In the genomic region with DNA sequence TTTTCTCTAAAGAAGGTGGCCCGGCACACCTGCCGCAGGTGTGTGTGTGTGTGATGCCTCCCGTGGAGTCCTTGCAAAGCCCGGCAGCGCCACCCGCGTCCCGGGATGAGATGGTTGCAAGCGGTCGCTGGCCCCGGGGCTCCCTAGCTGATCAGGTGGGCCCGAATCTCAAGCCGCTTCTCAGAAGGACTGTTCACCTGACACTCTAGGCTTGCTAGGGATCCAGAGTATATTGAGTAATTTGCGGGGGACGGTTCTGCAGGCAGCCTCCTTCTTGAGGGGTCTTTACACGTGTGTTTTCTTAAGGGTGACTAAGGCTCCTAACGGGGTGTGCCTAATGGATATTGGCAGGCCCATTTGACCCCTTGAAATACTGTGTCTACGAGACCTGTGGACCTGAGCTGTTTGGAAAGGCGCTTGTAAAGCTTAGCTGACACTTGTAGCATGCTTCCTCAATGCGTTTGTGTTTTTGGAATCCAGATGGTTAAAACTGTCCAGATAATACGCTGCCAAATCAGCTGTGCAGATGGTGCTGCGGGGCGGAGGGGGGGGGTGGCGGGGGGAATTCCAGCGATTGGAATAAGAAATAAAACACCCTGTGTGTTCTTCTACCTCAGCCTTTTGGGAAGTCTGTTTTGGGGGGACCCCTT, we compare ENCODE assay signal across 8 mouse cellular contexts. TPM values are rescaled to one million over a fixed set of nuclear protein-coding genes. Genes with fewer than 3 reads are reported as not detected.
A peak's percentile ranks its signal among the peaks of the same experiment; 100 is the strongest.
DNase-seq lines count a peak whose midpoint lies in the region; ATAC-seq and TF ChIP-seq lines count a peak whose summit lies in the region.

No protein-coding gene starts in this region.

- H3K4me1 ChIP-seq in intestine, embryonic 14.5 days (replicated peaks; ENCODE audit: control insufficient read depth, insufficient read depth, low read length): peaks cover 40% of the 10 kb centered on the region
- H3K4me1 ChIP-seq in liver, embryonic 14.5 days (replicated peaks; ENCODE audit: control insufficient read depth in 2 of 2, insufficient read depth in 2 of 2, low read length in 1 of 2): peaks cover 19 to 39% of the 10 kb centered on the region in 2 experiments
- H3K4me1 ChIP-seq in neural tube, embryonic 11.5 days (ENCODE audit: control insufficient read depth, insufficient read depth, low read length): peaks cover 7% of the 10 kb centered on the region

- TF ChIP-seq CTCF in liver, embryonic 14.5 days (IDR thresholded peaks at IDR 0.05; ENCODE audit: low read depth): peak; percentile 48

- no peaks in the 10 kb centered on the region for H3K9me3 ChIP-seq in intestine, embryonic 14.5 days (ENCODE audit: control insufficient read depth, low read length)
- no peaks in the 10 kb centered on the region for H3K9me3 ChIP-seq in liver, embryonic 14.5 days (ENCODE audit: control insufficient read depth, low read length)
- H3K9me3 ChIP-seq in neural tube, embryonic 11.5 days (ENCODE audit: control insufficient read depth, low read length): no peaks in the 10 kb centered on the region

- ATAC-seq in intestine, embryonic 14.5 days (replicated peaks; ENCODE audit: low FRiP score, low TSS enrichment, low read depth): no peak
- ATAC-seq in liver, embryonic 14.5 days (ENCODE audit: insufficient read depth): peak; percentile 1; the same call in 1 of the 2 replicates
- no peak for ATAC-seq in neural tube, embryonic 11.5 days (ENCODE audit: insufficient read depth, low FRiP score, low TSS enrichment)

- WGBS in intestine, embryonic 14.5 days: 1% methylated on average over 25 of the region's 25 CpGs
- WGBS in liver, embryonic 14.5 days (ENCODE audit: insufficient replicate concordance): 1% methylated on average over 25 of the region's 25 CpGs
- WGBS in neural tube, embryonic 11.5 days: 5% methylated on average over 25 of the region's 25 CpGs

- H3K9ac ChIP-seq in intestine, embryonic 14.5 days (ENCODE audit: low read length): peak overlapping the region; percentile 70
- H3K9ac ChIP-seq in liver, embryonic 14.5 days (replicated peaks): peak overlapping the region; percentile 89
- peak overlapping the region; percentile 79 for H3K9ac ChIP-seq in neural tube, embryonic 11.5 days (ENCODE audit: low read length)

- no peaks in the 10 kb centered on the region for H3K27me3 ChIP-seq in intestine, embryonic 14.5 days (replicated peaks; ENCODE audit: control insufficient read depth, insufficient read depth, low read length)
- no peaks in the 10 kb centered on the region; the same call in 1 of the 2 replicates for H3K27me3 ChIP-seq in liver, embryonic 14.5 days (ENCODE audit: control insufficient read depth, insufficient read depth, low read length)
- no peaks in the 10 kb centered on the region for H3K27me3 ChIP-seq in neural tube, embryonic 11.5 days (ENCODE audit: control insufficient read depth, insufficient read depth, low read length)

- DNase-seq in embryo, embryonic 10 days (ENCODE audit: low spot score): peak; percentile 38
- no peak for DNase-seq in embryo, embryonic 9.5 days (ENCODE audit: extremely low spot score)
- DNase-seq in cerebellum, adult 9-10 months: peak; percentile 46
- peak; percentile 39 for DNase-seq in gastrocnemius, postnatal 10 days
- DNase-seq in intestine, embryonic 14.5 days (ENCODE audit: low spot score): peak; percentile 76
- peak; percentile 54 to 67 (median 58) for DNase-seq in liver, embryonic 14.5 days (ENCODE audit: low read depth in 3 of 3, low spot score in 3 of 3)
- peak; percentile 29 for DNase-seq in neural tube, embryonic 11.5 days (ENCODE audit: low spot score)
- DNase-seq in testis, postnatal 14 days (ENCODE audit: low spot score): peak; percentile 23

- H3K27ac ChIP-seq in intestine, embryonic 14.5 days (ENCODE audit: low read depth): peak overlapping the region; percentile 73; the same call in 1 of the 2 replicates
- peak overlapping the region; percentile 75 for H3K27ac ChIP-seq in liver, embryonic 14.5 days
- 0 out of 2 replicates have a peak overlapping the region, but pooled peaks have one; percentile 20 for H3K27ac ChIP-seq in neural tube, embryonic 11.5 days (ENCODE audit: low read depth, low read length)

- peak overlapping the region; percentile 79 for H3K4me2 ChIP-seq in intestine, embryonic 14.5 days (ENCODE audit: low read length)
- H3K4me2 ChIP-seq in liver, embryonic 14.5 days (ENCODE audit: low read depth): peak overlapping the region; percentile 91
- peak overlapping the region; percentile 92 for H3K4me2 ChIP-seq in neural tube, embryonic 11.5 days (ENCODE audit: low read depth)

- H3K36me3 ChIP-seq in intestine, embryonic 14.5 days (ENCODE audit: control insufficient read depth, insufficient read depth, low read length): 0 out of 2 replicates have a peak, but pooled peaks cover 4% of the 10 kb centered on the region
- peaks cover 33% of the 10 kb centered on the region for H3K36me3 ChIP-seq in liver, embryonic 14.5 days (replicated peaks; ENCODE audit: control insufficient read depth, insufficient read depth, low read depth)
- no peaks in the 10 kb centered on the region for H3K36me3 ChIP-seq in neural tube, embryonic 11.5 days (ENCODE audit: control insufficient read depth, insufficient read depth, low read length)

- peak overlapping the region; percentile 77 for H3K4me3 ChIP-seq in intestine, embryonic 14.5 days (ENCODE audit: low read depth, low read length)
- peak overlapping the region; percentile 80 to 88 for H3K4me3 ChIP-seq in liver, embryonic 14.5 days (ENCODE audit: insufficient read depth in 1 of 2, low read depth in 2 of 2, low read length in 2 of 2)
- H3K4me3 ChIP-seq in neural tube, embryonic 11.5 days (ENCODE audit: low read depth, low read length): peak overlapping the region; percentile 74

- peak; percentile 51 for TF ChIP-seq EP300 in liver, embryonic 14.5 days (IDR thresholded peaks at IDR 0.05; ENCODE audit: low read depth)

RNA-seq across cellular contexts. Expression of a gene that starts 0.9 kb away (rescaled TPM):
- 1 to 10 TPM; 9.5 to 9.6 TPM for total RNA-seq in gastrocnemius, postnatal 10 days (2021)
- polyA plus RNA-seq in intestine, embryonic 14.5 days (2014; fragmentation: Nextera tagmentation; extraction: Ambion mirVana): 5.3 and 5.8 TPM in 2 replicates
- 6.6 and 8.2 TPM in 2 replicates for polyA plus RNA-seq in liver, embryonic 14.5 days (2012; rRNA removed)
- 3.2 and 3.3 TPM in 2 replicates for polyA plus RNA-seq in liver, embryonic 14.5 days (2014; fragmentation: Nextera tagmentation; extraction: Ambion mirVana)
- 5.1 and 5.5 TPM in 2 replicates for polyA plus RNA-seq in neural tube, embryonic 11.5 days (2014; fragmentation: Nextera tagmentation; extraction: Ambion mirVana)

Comparison
In these comparisons a context has a peak if more than half of its experiments do, and no peak if none do; other contexts are left out.
1. H3K27ac ChIP-seq: peak in every context shown above with its lines; median percentile 75 in liver, embryonic 14.5 days; 73 in intestine, embryonic 14.5 days; 20 in neural tube, embryonic 11.5 days.